Mouse (Mus musculus): ENCODE measurements around the gene Irx4.

The Irx4 gene

GRCm38 (mm10) chr13:73260354-73261035, at the start of gene Irx4:
TSS of gene Irx4 (plus strand) at chr13:73260479.
- DNase-seq = no peak

DNA sequence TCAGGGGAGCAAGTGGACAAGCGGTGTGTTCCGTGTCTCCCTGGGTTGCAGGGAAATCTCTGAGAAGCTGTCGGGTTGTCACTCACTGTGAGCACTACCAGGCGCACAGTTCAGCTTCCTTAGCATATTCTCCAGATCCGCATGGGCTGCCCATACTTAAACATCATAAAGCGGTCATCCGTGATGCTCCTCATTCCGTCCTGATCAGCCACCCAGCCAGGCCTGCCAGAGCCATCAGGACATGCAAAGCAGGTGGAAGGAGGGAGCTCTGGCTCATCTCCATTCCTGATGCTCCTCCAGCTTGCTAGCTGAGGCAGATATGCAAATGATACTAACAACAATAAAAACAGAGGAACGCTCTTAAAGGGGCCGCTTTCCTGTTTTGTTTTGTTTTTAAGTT, 46.0 kb upstream of the Irx4 start:
- no peak for DNase-seq

DNA sequence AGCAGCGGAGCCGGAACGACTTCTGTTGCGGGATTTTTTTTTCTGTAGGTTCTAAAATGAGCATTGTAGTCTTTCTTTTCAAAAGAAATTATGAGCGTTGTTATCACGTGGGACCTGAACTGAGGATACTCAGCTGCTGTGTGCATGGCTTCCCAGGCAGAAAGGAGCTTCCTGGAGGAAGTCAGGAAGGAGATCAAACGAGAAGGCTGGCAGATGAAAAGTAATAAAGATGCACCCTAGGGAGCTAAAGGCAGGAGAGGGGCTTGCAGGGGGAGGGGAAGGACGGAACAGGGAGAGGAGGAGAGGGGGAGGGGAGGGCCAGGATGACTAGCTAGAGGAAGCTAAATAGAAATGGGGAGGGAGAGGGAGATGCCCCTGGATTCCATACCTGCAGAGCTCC, 23.8 kb upstream of the Irx4 start:
- no peak for DNase-seq

- DNase-seq = no peak
Measured at GRCm38 (mm10) chr13:73239191-73239746, 21.0 kb upstream of the Irx4 start.

DNA sequence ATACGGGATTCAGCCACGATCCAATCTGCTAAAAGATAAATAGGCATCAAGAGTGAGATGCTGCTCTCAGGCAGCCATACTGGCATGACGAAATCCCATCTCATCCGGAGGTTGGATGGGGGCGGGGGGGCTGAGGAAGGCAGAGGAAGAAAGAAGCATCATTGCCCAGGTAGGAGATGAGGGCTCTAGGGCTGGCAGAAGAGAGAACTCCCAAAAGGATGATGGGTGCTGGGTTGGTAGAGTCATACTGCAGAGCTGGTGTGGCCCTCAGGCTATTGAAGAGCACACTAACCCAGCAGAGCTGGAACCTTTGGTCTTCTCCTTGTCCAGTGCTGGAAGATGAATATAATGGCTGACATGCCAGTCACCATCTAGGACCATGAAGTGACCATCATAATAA, 17.7 kb upstream of the Irx4 start:
- DNase-seq = no peak

DNA sequence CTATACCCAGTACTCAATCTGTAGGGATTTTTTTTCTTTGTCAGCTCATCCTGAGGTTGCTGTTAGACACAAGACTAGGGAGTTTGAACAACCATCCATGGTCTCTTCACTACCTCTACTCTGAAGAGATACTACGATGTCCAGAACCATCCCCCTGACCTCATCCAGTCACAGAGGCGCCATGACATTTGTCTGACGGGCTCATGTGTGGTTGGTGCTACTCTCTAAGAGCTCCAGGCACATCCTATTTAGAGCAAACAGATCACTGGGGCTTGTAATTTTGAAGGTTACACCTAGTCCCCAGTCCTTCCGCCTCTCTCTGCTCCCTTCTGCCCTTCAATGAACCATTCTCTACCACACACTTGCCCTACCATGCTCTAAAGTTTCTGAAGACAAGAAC, 13.3 kb upstream of the Irx4 start:
- no peak for DNase-seq

DNA sequence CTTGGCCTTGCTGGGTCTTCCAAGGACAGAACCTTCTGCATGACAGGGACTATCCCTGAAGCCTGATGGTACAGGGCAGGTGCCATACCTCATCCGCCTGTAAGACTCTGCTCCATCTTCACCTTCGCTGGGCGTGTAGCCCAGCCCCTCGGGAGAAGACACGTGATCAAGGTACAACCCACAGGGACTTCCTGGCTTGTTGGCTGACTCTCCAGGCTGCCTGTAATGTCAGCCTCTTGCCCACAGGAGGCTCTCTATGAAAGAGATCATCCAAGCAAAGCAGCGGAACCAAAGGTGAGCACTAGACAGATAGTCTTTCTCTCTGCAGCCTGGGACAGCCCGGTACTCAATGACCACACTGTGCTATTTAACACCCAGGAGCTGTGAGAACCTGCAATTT, 9.1 kb upstream of the Irx4 start:
- DNase-seq = no peak

- no peak for DNase-seq
Measured at GRCm38 (mm10) chr13:73252022-73252421, 8.3 kb upstream of the Irx4 start.

GRCm38 (mm10) chr13:73258415-73258814, 1.9 kb upstream of the Irx4 start:
- DNase-seq = no peak

DNA sequence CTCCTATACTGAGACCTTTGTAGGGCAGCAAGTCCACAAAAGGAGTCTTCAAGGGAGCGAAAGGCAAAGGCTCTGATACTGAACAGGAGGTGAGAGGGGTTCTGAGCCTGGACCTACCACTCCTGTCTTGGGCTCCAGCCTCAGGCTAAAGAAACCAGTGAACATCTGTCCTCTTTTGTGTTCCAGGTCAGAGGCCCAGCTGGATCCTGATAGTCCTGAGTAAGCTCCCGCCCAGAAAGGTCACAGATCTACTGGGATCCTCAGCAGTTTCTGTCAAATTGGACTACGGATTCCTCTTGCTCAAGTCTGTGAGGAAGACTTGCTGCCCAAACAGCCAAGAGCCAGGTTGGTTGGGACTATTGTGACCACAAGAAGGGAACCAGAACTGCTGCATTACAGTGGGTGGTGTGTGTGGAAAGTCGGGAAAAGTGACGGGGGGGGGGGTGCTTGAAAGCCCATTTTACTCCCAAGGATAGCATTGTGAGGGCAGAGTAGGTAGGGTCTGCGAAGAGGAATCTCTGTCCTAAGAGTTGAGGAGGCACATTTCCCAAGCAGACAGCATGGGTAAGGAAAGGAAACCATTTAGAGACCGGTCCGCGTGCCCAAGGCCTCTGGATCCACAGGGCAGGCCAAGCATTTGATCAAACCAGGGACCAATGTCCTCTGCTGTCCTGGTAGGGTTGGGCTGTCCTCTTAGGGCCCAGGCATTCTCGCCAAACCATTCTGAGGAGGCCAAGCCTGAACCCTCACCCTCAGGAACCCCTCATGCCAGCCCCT, 514 bp upstream of the Irx4 start:
- no peak for DNase-seq

GRCm38 (mm10) chr13:73261036-73261730, 904 bp downstream of the Irx4 start:
- no peak for DNase-seq

GRCm38 (mm10) chr13:73261881-73262280, 1.6 kb downstream of the Irx4 start:
- DNase-seq = no peak

- DNase-seq = no peak
Measured at GRCm38 (mm10) chr13:73262336-73263127, 2.3 kb downstream of the Irx4 start.

- no peak for DNase-seq
Measured at GRCm38 (mm10) chr13:73263128-73263971, 3.1 kb downstream of the Irx4 start.

DNA sequence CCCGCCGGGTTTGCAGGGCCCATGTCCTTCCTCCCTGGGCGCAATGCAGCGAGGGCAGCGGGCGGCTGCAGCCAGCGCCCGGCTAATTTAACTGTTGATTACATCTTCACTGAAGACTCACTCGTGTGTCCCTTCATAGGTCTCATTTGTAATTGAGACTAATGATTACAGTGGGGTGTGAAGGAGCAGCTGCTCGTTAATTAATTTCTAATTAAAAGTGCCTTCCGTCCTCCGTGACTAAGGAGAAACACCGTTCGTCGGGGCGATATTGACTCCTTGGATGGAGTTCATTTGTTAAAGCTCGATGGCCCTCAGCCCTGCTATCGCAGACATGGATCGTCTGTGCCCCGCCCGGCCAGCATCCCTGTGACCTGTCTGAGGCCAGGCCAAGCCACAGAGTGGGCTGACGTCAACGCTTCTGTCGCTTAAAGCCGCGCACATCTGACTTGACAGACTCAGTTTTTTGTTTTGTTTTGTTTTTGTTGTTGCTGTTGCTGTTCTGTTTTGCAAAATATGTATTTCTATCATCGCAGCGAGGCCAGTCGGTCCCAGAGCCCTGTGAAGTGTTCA, 4.0 kb downstream of the Irx4 start:
- DNase-seq = no peak

- no peak for DNase-seq
Measured at GRCm38 (mm10) chr13:73264831-73265230, 4.6 kb downstream of the Irx4 start.

- DNase-seq = no peak
Measured at GRCm38 (mm10) chr13:73265442-73265841, 5.2 kb downstream of the Irx4 start.

DNA sequence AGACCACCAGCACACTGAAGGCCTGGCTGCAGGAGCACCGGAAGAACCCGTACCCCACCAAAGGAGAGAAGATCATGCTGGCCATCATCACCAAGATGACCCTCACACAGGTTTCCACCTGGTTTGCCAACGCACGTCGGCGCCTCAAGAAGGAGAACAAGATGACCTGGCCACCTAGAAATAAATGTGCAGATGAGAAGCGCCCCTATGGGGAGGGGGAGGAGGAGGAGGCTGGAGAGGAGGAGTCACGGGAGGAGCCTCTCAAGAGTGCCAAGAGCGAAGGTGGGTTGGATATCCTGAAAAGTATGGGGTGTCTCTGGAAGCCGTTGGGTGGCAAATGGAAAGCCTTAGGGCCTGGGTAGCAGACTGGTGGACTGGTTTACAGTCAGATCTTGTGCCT, 7.3 kb downstream of the Irx4 start:
- no peak for DNase-seq

GRCm38 (mm10) chr13:73268702-73269101, 8.4 kb downstream of the Irx4 start:
- DNase-seq = no peak

DNA sequence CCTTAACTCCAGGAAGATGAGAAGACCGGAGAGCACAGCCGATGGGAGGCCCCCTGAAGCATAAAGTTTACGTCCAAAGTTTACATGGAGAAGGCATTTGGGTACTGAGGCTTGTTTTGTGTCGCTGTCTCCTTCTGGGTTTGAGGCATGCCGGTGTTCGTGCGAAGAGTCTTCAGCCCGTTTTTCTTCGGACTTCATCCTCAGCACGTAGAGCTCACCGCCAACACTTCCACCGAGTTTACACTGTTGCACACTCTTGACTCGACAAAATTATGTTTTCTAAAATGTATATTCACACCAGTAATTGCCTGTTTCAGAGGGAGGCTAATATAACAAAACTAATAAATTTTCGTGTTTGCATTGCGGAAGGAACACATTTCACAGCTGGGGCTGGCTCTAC, 9.0 kb downstream of the Irx4 start:
- DNase-seq = no peak

DNA sequence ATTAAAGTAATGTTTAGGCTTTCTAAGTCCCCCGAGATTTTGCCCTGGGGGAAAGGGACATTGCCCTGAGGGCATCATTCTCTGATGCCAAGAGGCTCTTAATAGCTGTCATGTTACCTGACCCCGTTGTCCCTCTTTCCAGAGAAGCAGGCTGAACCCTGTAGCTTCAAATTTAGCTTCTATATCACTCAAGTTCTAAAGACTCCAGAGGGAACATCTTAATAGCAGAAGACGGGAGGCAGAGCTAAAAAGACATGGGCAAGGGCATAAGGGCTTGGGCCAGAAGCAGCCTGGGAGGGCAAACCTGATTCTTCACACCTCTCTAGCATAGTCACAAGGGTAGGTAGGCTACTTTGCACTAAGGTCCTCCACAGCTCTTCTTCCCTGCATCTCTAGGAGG, 9.6 kb downstream of the Irx4 start:
- no peak for DNase-seq

Measured in cerebellum, postnatal 25 days (tissue).